Mouse (Mus musculus) retina, postnatal 1 day (tissue): ENCODE measurements around the gene Apeh.
"Not testable (repeated sequence)": the region's sequence is repeated elsewhere in the genome, so short reads cannot be mapped to it uniquely, and the experiment has no call there.

ENCODE experiments used
- DNase-seq: peaks from one replicate; pipeline ENCODE4 v3.0.0-alpha.2; 2012

Apeh gene

GRCm38 (mm10) chr9:108094184-108094941, at the start of gene Apeh:
Gene Apeh (minus strand): TSS chr9:108094606.
- DNase-seq, result peak; percentile 96

- no peak for DNase-seq
These were observed 49.1 kb upstream of the Apeh start for GRCm38 (mm10) chr9:108143470-108143869.

- DNase-seq, result no peak
These were observed 47.0 kb upstream of the Apeh start for GRCm38 (mm10) chr9:108141387-108141786.

- DNase-seq, result no peak
These were observed 45.7 kb upstream of the Apeh start for GRCm38 (mm10) chr9:108139963-108140695.

- DNase-seq, result peak; percentile 56
These were observed 45.0 kb upstream of the Apeh start for GRCm38 (mm10) chr9:108139169-108139962.

- DNase-seq, result no peak
These were observed 43.7 kb upstream of the Apeh start for GRCm38 (mm10) chr9:108138118-108138517.

GRCm38 (mm10) chr9:108137523-108137922, 43.1 kb upstream of the Apeh start:
- DNase-seq, result no peak

GRCm38 (mm10) chr9:108136930-108137462, 42.6 kb upstream of the Apeh start:
- no peak for DNase-seq

GRCm38 (mm10) chr9:108136225-108136624, 41.8 kb upstream of the Apeh start:
- peak; percentile 62 for DNase-seq

- DNase-seq, result not testable (repeated sequence)
These were observed 41.3 kb upstream of the Apeh start for GRCm38 (mm10) chr9:108135679-108136078.

GRCm38 (mm10) chr9:108133478-108133877, 39.1 kb upstream of the Apeh start:
- DNase-seq, result no peak

GRCm38 (mm10) chr9:108132373-108132772, 38.0 kb upstream of the Apeh start:
- no peak for DNase-seq

GRCm38 (mm10) chr9:108131502-108131901, 37.1 kb upstream of the Apeh start:
- no peak for DNase-seq

- DNase-seq, result no peak
These were observed 34.9 kb upstream of the Apeh start for GRCm38 (mm10) chr9:108129042-108129948.

GRCm38 (mm10) chr9:108128248-108128647, 33.8 kb upstream of the Apeh start:
- DNase-seq, result no peak

GRCm38 (mm10) chr9:108126436-108127180, 32.2 kb upstream of the Apeh start:
- DNase-seq, result no peak

- no peak for DNase-seq
These were observed 31.3 kb upstream of the Apeh start for GRCm38 (mm10) chr9:108125731-108126130.

GRCm38 (mm10) chr9:108123916-108124315, 29.5 kb upstream of the Apeh start:
- DNase-seq, result no peak

GRCm38 (mm10) chr9:108121170-108121969, 27.0 kb upstream of the Apeh start:
- DNase-seq, result no peak

GRCm38 (mm10) chr9:108120671-108121070, 26.3 kb upstream of the Apeh start:
- DNase-seq, result no peak
